Mouse (Mus musculus) kidney, embryonic 14.5 days (tissue): Measurements from ENCODE around the gene Rplp2. TPM values are rescaled to one million over a fixed set of nuclear protein-coding genes. Genes with fewer than 3 reads are reported as not detected.

Source experiments
- ATAC-seq: fragments of 200-750 bp; cut with Nextera tagmentation; 2 replicates; pipeline ENCODE4 v1.8.0; 2017; ENCODE audit warnings: moderate number of reproducible peaks, mild to moderate bottlenecking, moderate TSS enrichment, moderate library complexity; ENCODE audit not compliant: low FRiP score, low TSS enrichment
- H3K27ac ChIP-seq: fragments of 300-500 bp; sonication (generic); 2 replicates; pipeline ENCODE4 v1.5.1; 2014; ENCODE audit warnings: low read depth, mild to moderate bottlenecking, low read length, moderate library complexity, mixed read lengths
- H3K27me3 ChIP-seq: fragments of 300-500 bp; sonication (generic); 2 replicates; pipeline ENCODE4 v1.6.1; 2014; ENCODE audit warnings: mild to moderate bottlenecking, low read length; ENCODE audit not compliant: control insufficient read depth, insufficient read depth
- H3K36me3 ChIP-seq: fragments of 300-500 bp; sonication (generic); 2 replicates; pipeline ENCODE4 v1.6.1; 2014; ENCODE audit warnings: low read length, mixed read lengths; ENCODE audit not compliant: control insufficient read depth, insufficient read depth
- H3K4me1 ChIP-seq: fragments of 300-500 bp; sonication (generic); 2 replicates; pipeline ENCODE4 v1.6.1; 2014; ENCODE audit warnings: low read length, mixed read lengths; ENCODE audit not compliant: control insufficient read depth, insufficient read depth
- H3K4me2 ChIP-seq: fragments of 300-500 bp; sonication (generic); replicated peaks from 2 replicates; pipeline ENCODE4 v1.6.1; 2014; ENCODE audit warnings: low read depth, mild to moderate bottlenecking, low read length
- H3K4me3 ChIP-seq: fragments of 300-500 bp; sonication (generic); 2 replicates; pipeline ENCODE4 v1.5.1; 2014; ENCODE audit warnings: mild to moderate bottlenecking, low read length
- H3K9ac ChIP-seq: fragments of 300-500 bp; sonication (generic); 2 replicates; pipeline ENCODE4 v1.6.1; 2014; ENCODE audit warnings: low read depth, mild to moderate bottlenecking, low read length, moderate library complexity
- H3K9me3 ChIP-seq: fragments of 300-500 bp; sonication (generic); 2 replicates; pipeline ENCODE4 v1.6.1; 2016; ENCODE audit warnings: low read length; ENCODE audit not compliant: control insufficient read depth
- WGBS: fragments of 180-500 bp; shearing (Covaris S2); extraction: QIAGEN DNeasy Blood & Tissue Kit; methylation state at CpG from one replicate; pipeline ENCODE4 v1.1.7; 2014; 5-methylcytosine and 5-hydroxymethylcytosine counted together
- polyA plus RNA-seq: library from polyadenylated mRNA; unstranded; fragments of >200 nt; fragmentation: Nextera tagmentation; extraction: Ambion mirVana; gene quantifications from 2 replicates; pipeline ENCODE4 v1.2.1, GENCODE M21; 2014

The Rplp2 gene
- polyA plus RNA-seq, 1 experiment from 2014 or later = 1,491 TPM

DNA sequence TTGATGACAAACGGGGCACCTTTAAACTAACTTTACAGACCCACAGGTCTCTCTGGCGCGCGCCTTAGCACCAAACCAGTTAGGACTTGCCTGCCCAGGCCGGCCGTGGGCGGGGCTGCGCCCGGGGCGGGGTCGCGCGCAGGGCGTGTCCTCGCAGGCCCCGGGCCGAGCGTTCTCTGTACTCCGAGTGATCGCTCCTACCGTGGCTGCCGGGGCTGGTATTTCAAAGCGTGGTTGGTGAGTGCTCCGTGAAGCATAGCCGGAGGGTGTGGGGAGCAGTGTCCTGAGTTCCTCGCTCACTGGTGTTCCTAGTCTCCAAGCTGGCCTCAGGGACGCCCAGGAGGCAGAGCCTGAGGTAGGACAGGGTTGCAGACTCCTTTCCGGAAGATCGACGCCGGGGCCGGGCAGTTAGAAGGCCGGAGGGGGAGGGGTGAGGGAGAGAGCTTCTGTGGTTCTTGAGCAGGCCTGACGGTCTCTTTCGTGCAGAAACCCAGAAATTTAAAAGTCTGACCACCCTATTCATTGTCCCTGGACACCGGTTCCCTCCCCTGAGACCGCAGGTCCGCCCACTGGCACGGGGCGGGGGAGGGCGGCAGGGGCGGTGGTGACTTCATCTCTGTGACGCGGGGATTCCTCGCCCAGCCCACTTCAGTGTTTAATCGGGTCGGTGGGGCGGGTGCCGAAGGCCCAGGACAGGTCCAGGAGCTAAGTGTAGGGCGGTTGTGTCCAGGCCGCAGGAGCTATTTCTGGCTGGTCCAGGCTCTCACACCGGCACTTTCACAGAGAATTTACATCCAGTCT lies 20.3 kb downstream of the Rplp2 start, which contains the start of gene Cd151:
Gene Cd151, plus strand, starts transcription at position 163 of the 801 bp plus-strand sequence.
- peak within 1 kb of the TSS; percentile 87 for H3K27ac ChIP-seq
- ATAC-seq = peak; percentile 81
- H3K36me3 ChIP-seq = peaks cover 31% of the 10 kb centered on the region
- H3K4me2 ChIP-seq = peak within 1 kb of the TSS; percentile 52
- peak within 1 kb of the TSS; percentile 57 for H3K4me3 ChIP-seq
- H3K27me3 ChIP-seq = peaks cover 32% of the 10 kb centered on the region
- WGBS = under 1% methylated on average over 52 of the region's 52 CpGs
- H3K9ac ChIP-seq = peak within 1 kb of the TSS; percentile 71
- H3K9me3 ChIP-seq = no peaks in the 10 kb centered on the region
- H3K4me1 ChIP-seq = peaks cover 39% of the 10 kb centered on the region

DNA sequence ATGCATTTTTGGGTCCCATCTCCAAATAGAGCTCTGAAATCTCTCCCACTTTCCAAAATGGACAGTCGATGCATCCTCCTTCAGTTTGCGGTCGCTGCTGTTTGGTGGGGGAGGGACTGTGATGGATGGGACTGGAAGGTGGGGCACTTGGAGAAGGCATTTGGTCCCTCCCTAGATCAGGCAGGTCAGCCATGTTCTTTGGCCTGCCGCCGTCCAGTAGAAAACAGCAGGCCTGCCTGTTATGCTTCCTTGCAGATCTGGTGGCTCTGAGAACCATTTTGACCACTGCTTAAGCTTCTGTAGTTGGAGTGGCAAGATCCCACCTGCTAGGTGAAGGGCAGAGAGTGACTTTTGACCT lies 21.0 kb downstream of the Rplp2 start:
- H3K27me3 ChIP-seq = peaks cover 26% of the 10 kb centered on the region
- H3K4me1 ChIP-seq = peaks cover 39% of the 10 kb centered on the region
- peak; percentile 13; the same call in 1 of the 2 replicates for ATAC-seq
- peak overlapping the region; percentile 57 for H3K4me3 ChIP-seq
- peak overlapping the region; percentile 52 for H3K4me2 ChIP-seq
- peaks cover 36% of the 10 kb centered on the region for H3K36me3 ChIP-seq
- H3K9ac ChIP-seq = peak overlapping the region; percentile 71
- WGBS = 8% methylated on average over 5 of the region's 5 CpGs
- H3K9me3 ChIP-seq = no peaks in the 10 kb centered on the region
- peak overlapping the region; percentile 87 for H3K27ac ChIP-seq

DNA sequence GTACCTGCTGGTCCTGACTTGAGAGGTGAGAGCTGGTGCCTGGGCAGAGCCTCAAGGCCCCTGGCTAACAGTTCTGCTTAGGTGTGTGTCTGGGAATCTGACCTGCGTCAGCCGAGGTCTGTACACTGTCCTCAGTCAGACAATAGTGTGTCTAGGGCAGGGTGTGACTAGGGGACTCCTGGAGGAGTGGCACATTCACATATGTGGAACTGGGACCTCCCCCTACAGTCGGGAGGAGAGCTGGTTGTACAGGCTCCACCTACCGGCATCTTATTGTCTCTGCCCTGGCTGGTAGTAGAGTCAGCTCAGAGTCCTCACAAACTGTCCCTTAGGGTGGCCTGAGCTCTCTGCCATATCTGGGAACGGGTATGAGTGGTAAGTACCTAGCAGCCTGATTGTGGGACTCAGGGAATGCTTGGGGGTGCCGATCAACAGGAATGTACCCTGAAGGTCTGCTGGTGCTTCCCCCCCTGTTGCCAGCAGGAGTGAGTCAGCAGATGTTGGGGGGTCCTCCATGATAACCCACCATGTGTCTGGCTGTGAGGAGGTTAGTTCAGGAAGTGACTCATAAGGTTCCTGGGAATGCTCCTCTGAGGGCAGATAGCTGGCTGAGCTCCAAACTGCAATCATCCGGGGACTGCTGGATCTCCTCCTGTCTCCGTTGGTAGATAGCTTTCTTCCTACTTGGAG lies 21.5 kb downstream of the Rplp2 start:
- ATAC-seq = peak; percentile 75
- Histone ChIP-seq H3K27me3 (peaks cover 20% of the 10 kb centered on the region), H3K4me2 (peak overlapping the region; percentile 52), H3K4me1 (peaks cover 44% of the 10 kb centered on the region), H3K9me3 (no peaks in the 10 kb centered on the region), H3K4me3 (peak overlapping the region; percentile 57), H3K36me3 (peaks cover 36% of the 10 kb centered on the region), H3K9ac (peak overlapping the region; percentile 71), H3K27ac (peak overlapping the region; percentile 87)
- WGBS = 13% methylated on average over 8 of the region's 8 CpGs

DNA sequence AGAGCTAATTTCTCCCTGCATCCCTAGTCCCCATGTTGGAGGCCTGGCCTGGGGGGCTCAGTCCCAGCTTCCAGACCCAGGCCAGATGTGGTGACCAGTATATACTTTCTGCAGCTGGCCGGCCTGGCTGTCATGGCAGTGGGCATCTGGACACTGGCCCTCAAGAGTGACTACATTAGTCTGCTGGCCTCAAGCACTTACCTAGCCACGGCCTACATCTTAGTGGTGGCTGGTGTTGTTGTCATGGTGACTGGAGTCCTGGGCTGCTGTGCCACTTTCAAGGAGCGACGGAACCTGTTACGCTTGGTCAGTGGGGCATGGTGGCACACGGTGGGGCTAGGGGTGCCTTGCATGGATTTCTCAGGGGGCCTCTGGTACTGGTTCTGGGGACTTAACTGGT lies 22.2 kb downstream of the Rplp2 start:
- peak overlapping the region; percentile 57; the same call in 1 of the 2 replicates for H3K4me3 ChIP-seq
- peaks cover 14% of the 10 kb centered on the region for H3K27me3 ChIP-seq
- peaks cover 49% of the 10 kb centered on the region for H3K4me1 ChIP-seq
- no peak for ATAC-seq
- peaks cover 36% of the 10 kb centered on the region for H3K36me3 ChIP-seq
- H3K4me2 ChIP-seq = peak overlapping the region; percentile 52
- H3K9me3 ChIP-seq = no peaks in the 10 kb centered on the region
- WGBS = 54% methylated on average over 6 of the region's 6 CpGs
- H3K9ac ChIP-seq = peak overlapping the region; percentile 71; the same call in 1 of the 2 replicates
- peak overlapping the region; percentile 87 for H3K27ac ChIP-seq

DNA sequence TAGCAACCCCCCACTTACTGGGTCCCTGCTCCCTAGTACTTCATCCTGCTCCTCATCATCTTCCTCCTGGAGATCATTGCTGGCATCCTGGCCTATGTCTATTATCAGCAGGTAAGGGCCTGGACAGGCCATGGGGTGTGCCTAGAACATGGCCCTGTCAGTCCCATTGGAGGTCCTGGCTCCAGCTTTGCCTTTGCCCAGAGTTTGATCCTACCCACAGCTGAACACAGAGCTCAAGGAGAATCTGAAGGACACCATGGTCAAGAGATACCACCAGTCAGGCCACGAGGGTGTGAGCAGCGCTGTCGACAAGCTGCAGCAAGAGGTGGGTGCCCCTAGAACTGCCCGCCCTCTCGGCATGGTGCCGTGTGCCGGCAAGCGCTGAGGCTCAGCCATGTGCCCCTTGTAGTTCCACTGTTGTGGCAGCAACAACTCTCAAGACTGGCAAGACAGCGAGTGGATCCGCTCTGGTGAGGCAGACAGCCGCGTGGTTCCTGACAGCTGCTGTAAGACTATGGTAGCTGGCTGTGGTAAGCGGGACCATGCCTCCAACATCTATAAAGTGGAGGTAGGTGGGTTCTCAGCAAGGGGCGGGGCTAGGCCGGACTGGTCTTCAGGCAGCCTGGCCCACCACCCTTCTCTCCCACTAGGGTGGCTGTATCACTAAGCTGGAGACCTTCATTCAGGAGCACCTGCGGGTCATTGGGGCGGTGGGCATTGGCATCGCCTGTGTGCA lies 22.9 kb downstream of the Rplp2 start:
- H3K4me1 ChIP-seq = peaks cover 43% of the 10 kb centered on the region
- peaks cover 8% of the 10 kb centered on the region; the same call in 1 of the 2 replicates for H3K27me3 ChIP-seq
- H3K4me2 ChIP-seq = peak overlapping the region; percentile 52
- WGBS = 91% methylated on average over 18 of the region's 18 CpGs
- ATAC-seq = no peak
- H3K4me3 ChIP-seq = peak overlapping the region; percentile 57; the same call in 1 of the 2 replicates
- no peak overlapping the region; the same call in 1 of the 2 replicates for H3K9ac ChIP-seq
- H3K36me3 ChIP-seq = peaks cover 36% of the 10 kb centered on the region
- H3K27ac ChIP-seq = peak overlapping the region; percentile 87; the same call in 1 of the 2 replicates
- H3K9me3 ChIP-seq = no peaks in the 10 kb centered on the region

DNA sequence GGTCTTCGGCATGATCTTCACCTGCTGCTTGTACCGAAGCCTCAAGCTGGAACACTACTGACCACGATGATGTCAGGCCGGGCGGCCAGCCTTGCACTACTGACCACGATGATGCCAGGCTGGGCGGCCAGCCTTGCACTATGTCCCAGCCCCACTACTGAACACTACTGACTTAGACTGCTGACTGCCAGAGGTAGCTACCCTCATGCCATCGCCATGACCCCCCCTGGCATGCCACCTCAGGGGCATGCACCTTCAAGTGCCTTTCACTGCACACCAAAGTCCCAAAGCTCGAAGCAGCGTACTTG lies 23.4 kb downstream of the Rplp2 start:
- Histone ChIP-seq H3K4me2 (no peak overlapping the region), H3K9me3 (no peaks in the 10 kb centered on the region), H3K36me3 (peaks cover 36% of the 10 kb centered on the region), H3K4me1 (peaks cover 38% of the 10 kb centered on the region), H3K9ac (no peak overlapping the region), H3K27me3 (peaks cover 4% of the 10 kb centered on the region; the same call in 1 of the 2 replicates), H3K4me3 (no peak overlapping the region), H3K27ac (no peak overlapping the region)
- no peak for ATAC-seq
- 95% methylated on average over 10 of the region's 10 CpGs for WGBS

DNA sequence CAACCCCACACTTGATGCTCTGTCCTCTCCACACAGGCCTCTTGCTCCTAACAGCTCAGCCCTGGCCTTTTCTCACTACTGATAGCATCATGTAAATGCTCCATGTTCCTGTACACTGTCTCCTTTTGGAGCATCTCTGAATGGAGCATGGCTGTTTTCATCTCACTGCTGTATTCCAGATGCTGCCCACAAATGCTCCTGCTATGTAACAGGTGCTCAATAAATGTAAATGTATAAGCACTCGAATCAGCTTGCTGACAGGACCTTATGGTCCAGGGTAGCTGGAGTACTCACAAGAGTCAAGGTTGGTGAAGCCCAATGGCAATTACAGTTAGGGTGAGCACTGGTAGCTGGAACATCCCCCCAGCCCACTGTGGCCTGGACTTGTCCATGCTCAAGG lies 24.1 kb downstream of the Rplp2 start:
- ATAC-seq = no peak
- no peak overlapping the region for H3K4me2 ChIP-seq
- H3K27ac ChIP-seq = no peak overlapping the region
- no peak overlapping the region for H3K4me3 ChIP-seq
- H3K27me3 ChIP-seq = 0 out of 2 replicates have a peak, but pooled peaks cover 4% of the 10 kb centered on the region
- no peaks in the 10 kb centered on the region for H3K9me3 ChIP-seq
- no peak overlapping the region for H3K9ac ChIP-seq
- H3K4me1 ChIP-seq = peaks cover 43% of the 10 kb centered on the region
- peaks cover 36% of the 10 kb centered on the region for H3K36me3 ChIP-seq
- WGBS = 92% methylated on average over 1 of the region's 1 CpGs

DNA sequence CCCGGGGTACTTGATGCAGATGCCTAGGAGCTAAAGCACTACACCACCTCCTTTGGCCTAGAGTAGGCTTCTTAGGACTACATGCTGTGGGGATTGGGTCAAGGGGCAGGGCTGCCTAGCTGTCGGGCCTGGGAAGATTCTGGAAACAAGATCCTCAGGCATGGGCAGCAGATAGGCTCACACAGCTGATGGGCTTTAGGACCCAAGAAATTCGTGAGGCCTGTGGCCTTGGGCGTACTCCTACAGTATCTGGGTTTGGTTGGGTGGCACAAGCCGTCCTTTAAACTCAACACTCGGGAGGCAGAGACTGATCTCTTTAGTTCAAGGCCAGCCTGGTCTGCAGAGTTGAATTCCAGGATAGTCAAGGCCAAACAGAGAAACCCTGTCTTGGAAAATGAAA lies 25.1 kb downstream of the Rplp2 start:
- ATAC-seq = no peak
- H3K9me3 ChIP-seq = no peaks in the 10 kb centered on the region
- no peak overlapping the region for H3K27ac ChIP-seq
- peaks cover 36% of the 10 kb centered on the region for H3K36me3 ChIP-seq
- H3K9ac ChIP-seq = peak overlapping the region; percentile 12; the same call in 1 of the 2 replicates
- peaks cover 47% of the 10 kb centered on the region for H3K4me1 ChIP-seq
- H3K4me2 ChIP-seq = no peak overlapping the region
- H3K27me3 ChIP-seq = no peaks in the 10 kb centered on the region
- H3K4me3 ChIP-seq = no peak overlapping the region
- 84% methylated on average over 6 of the region's 6 CpGs for WGBS
